Mouse (Mus musculus) MEL (cell line): ENCODE data around the gene Odf3. TPM values are rescaled to one million over a fixed set of nuclear protein-coding genes. Genes with fewer than 3 reads are reported as not detected.

Source experiments
- DNase-seq: peaks from one replicate; pipeline ENCODE4 v3.0.0; 2011; ENCODE audit warnings: low read depth, low spot score
- H3K27ac ChIP-seq: 2 replicates; pipeline ENCODE4 v1.5.1; 2012; ENCODE audit warnings: low read depth, mild to moderate bottlenecking, control low read depth, low read length, moderate library complexity; ENCODE audit not compliant: control insufficient read depth
- H3K27me3 ChIP-seq, 2 experiments: fragments of 150-350 bp in 1 of 2; sonication (generic) in 1 of 2; 2 replicates each; pipeline ENCODE4 v1.6.1; 2012; ENCODE audit warnings: low read length in 2 of 2, mild to moderate bottlenecking in 2 of 2, improper control_type of control experiment in 1 of 2, moderate library complexity in 1 of 2; ENCODE audit not compliant: insufficient read depth in 2 of 2, control insufficient read depth in 1 of 2
- H3K36me3 ChIP-seq, 2 experiments: 2 replicates each; pipeline ENCODE4 v1.6.1; 2012 to 2014; ENCODE audit warnings: low read length in 2 of 2, improper control_type of control experiment in 1 of 2, inconsistent platforms in 1 of 2, mild to moderate bottlenecking in 1 of 2; ENCODE audit not compliant: insufficient read depth in 2 of 2, control insufficient read depth in 1 of 2
- H3K4me1 ChIP-seq, 2 experiments: fragments of 150-350 bp in 1 of 2; sonication (generic) in 1 of 2; 2 replicates each; pipeline ENCODE4 v1.6.1; 2012; ENCODE audit warnings: low read length in 2 of 2, improper control_type of control experiment in 1 of 2, mild to moderate bottlenecking in 1 of 2; ENCODE audit not compliant: insufficient read depth in 2 of 2, control insufficient read depth in 1 of 2
- H3K4me3 ChIP-seq, 2 experiments: fragments of 150-350 bp in 1 of 2; sonication (generic) in 1 of 2; 2 replicates each; pipeline ENCODE4 v1.5.1; 2012; ENCODE audit warnings: low read depth in 2 of 2, low read length in 2 of 2, mild to moderate bottlenecking in 2 of 2, moderate library complexity in 2 of 2, control low read depth in 1 of 2, improper control_type of control experiment in 1 of 2; ENCODE audit not compliant: control insufficient read depth in 1 of 2, insufficient read depth in 1 of 2
- H3K79me2 ChIP-seq: 2 replicates; pipeline ENCODE4 v1.6.1; 2012; ENCODE audit warnings: mild to moderate bottlenecking, low read length, moderate library complexity; ENCODE audit not compliant: control insufficient read depth, poor library complexity, insufficient read depth
- H3K9ac ChIP-seq: 2 replicates; pipeline ENCODE4 v1.6.1; 2012; ENCODE audit warnings: low read depth, mild to moderate bottlenecking, control low read depth, low read length, moderate library complexity; ENCODE audit not compliant: control insufficient read depth, poor library complexity, severe bottlenecking
- H3K9me3 ChIP-seq: fragments of 150-350 bp; sonication (generic); replicated peaks from 2 replicates; pipeline ENCODE4 v1.6.1; 2012; ENCODE audit warnings: mild to moderate bottlenecking, low read length, improper control_type of control experiment, moderate library complexity; ENCODE audit not compliant: insufficient read depth
- CHD1 ChIP-seq: IDR thresholded peaks from 2 replicates; pipeline ENCODE4 v1.6.1; 2012; ENCODE audit warnings: low read depth, mild to moderate bottlenecking, inconsistent platforms, low read length, improper control_type of control experiment
- CHD2 ChIP-seq: IDR thresholded peaks from 2 replicates; pipeline ENCODE4 v1.6.1; 2011; ENCODE audit warnings: low read length, improper control_type of control experiment
- CTCF ChIP-seq, 3 experiments: IDR thresholded peaks in 2 of 3; conservative IDR thresholded peaks in 1 of 3; 2 replicates each; pipeline ENCODE4 v1.5.1; 2011 to 2012; ENCODE audit warnings: low read length in 3 of 3, low read depth in 2 of 3, mild to moderate bottlenecking in 2 of 3, improper control_type of control experiment in 1 of 3, inconsistent platforms in 1 of 3, mixed read lengths in 1 of 3, moderate library complexity in 1 of 3; ENCODE audit not compliant: control insufficient read depth in 1 of 3, insufficient read depth in 1 of 3, poor library complexity in 1 of 3, severe bottlenecking in 1 of 3
- E2F4 ChIP-seq: IDR thresholded peaks from 2 replicates; pipeline ENCODE4 v1.6.1; 2011; ENCODE audit warnings: low read depth, low read length, improper control_type of control experiment, borderline replicate concordance
- EP300 ChIP-seq, 2 experiments: IDR thresholded peaks; 2 replicates each; pipeline ENCODE4 v1.6.1; 2011; ENCODE audit warnings: improper control_type of control experiment in 2 of 2, low read length in 2 of 2, low read depth in 1 of 2, mild to moderate bottlenecking in 1 of 2
- ETS1 ChIP-seq: IDR thresholded peaks from 2 replicates; pipeline ENCODE4 v1.6.1; 2012; ENCODE audit warnings: low read depth, mild to moderate bottlenecking, inconsistent platforms, low read length, improper control_type of control experiment, moderate library complexity
- GATA1 ChIP-seq: IDR thresholded peaks from 2 replicates; pipeline ENCODE4 v1.6.1; 2011; ENCODE audit warnings: low read depth, low read length, improper control_type of control experiment
- KAT2A ChIP-seq: conservative IDR thresholded peaks from 2 replicates; pipeline ENCODE4 v1.6.1; 2012; ENCODE audit warnings: low read depth, low read length, improper control_type of control experiment, inconsistent platforms
- MAFK ChIP-seq: IDR thresholded peaks from 2 replicates; pipeline ENCODE4 v1.6.1; 2011; ENCODE audit warnings: low read depth, mild to moderate bottlenecking, low read length, improper control_type of control experiment, borderline replicate concordance
- MAX ChIP-seq: IDR thresholded peaks from 2 replicates; pipeline ENCODE4 v1.6.1; 2011; ENCODE audit warnings: low read length, improper control_type of control experiment
- MEF2A ChIP-seq: IDR thresholded peaks from 2 replicates; pipeline ENCODE4 v1.6.1; 2014; ENCODE audit warnings: low read depth, mild to moderate bottlenecking, inconsistent platforms, low read length, improper control_type of control experiment; ENCODE audit not compliant: poor library complexity, insufficient replicate concordance, severe bottlenecking; ENCODE audit errors: extremely low read depth
- MYC ChIP-seq: IDR thresholded peaks from 2 replicates; pipeline ENCODE4 v1.6.1; 2011; ENCODE audit warnings: low read depth, mild to moderate bottlenecking, low read length, improper control_type of control experiment, moderate library complexity
- NELFE ChIP-seq: IDR thresholded peaks from 2 replicates; pipeline ENCODE4 v1.6.1; 2011; ENCODE audit warnings: low read depth, low read length, improper control_type of control experiment
- POLR2AphosphoS2 ChIP-seq: IDR thresholded peaks from 2 replicates; pipeline ENCODE4 v1.6.1; 2011; ENCODE audit warnings: low read length, improper control_type of control experiment
- RAD21 ChIP-seq: IDR thresholded peaks from 2 replicates; pipeline ENCODE4 v1.6.1; 2011; ENCODE audit warnings: mild to moderate bottlenecking, low read depth, low read length, improper control_type of control experiment
- SIN3A ChIP-seq: IDR thresholded peaks from 2 replicates; pipeline ENCODE4 v1.6.1; 2012; ENCODE audit warnings: low read length, improper control_type of control experiment, inconsistent platforms
- SMC3 ChIP-seq: IDR thresholded peaks from 2 replicates; pipeline ENCODE4 v1.6.1; 2011; ENCODE audit warnings: low read depth, low read length, improper control_type of control experiment
- TCF12 ChIP-seq: IDR thresholded peaks from 2 replicates; pipeline ENCODE4 v1.6.1; 2014; ENCODE audit warnings: low read depth, mild to moderate bottlenecking, inconsistent platforms, low read length, improper control_type of control experiment, moderate library complexity
- USF1 ChIP-seq: IDR thresholded peaks from 2 replicates; pipeline ENCODE4 v1.6.1; 2014; ENCODE audit warnings: low read depth, mild to moderate bottlenecking, inconsistent platforms, low read length, improper control_type of control experiment, moderate library complexity
- ZC3H11A ChIP-seq: IDR thresholded peaks from 2 replicates; pipeline ENCODE4 v1.6.1; 2012; ENCODE audit warnings: low read depth, mild to moderate bottlenecking, inconsistent platforms, low read length, improper control_type of control experiment
- ZMIZ1 ChIP-seq: IDR thresholded peaks from 2 replicates; pipeline ENCODE4 v1.6.1; 2012; ENCODE audit warnings: low read depth, mild to moderate bottlenecking, inconsistent platforms, low read length, improper control_type of control experiment, moderate library complexity
- polyA plus RNA-seq, 2 experiments: library from polyadenylated mRNA; stranded (reverse) in 1 of 2; unstranded in 1 of 2; fragments of >175 nt in 1 of 2; fragments of >200 nt in 1 of 2; gene quantifications; 2 replicates each; pipeline versions ENCODE4 v1.2.1 to v1.2.4; 2012; ENCODE audit warnings: low replicate concordance in 2 of 2, low read depth in 1 of 2; ENCODE audit not compliant: insufficient read length in 2 of 2, insufficient read depth in 1 of 2, missing spikeins in 1 of 2
- total RNA-seq: library from RNA; depleted of rRNA; stranded (reverse); fragments of 300-350 nt; gene quantifications from 2 replicates; pipeline ENCODE4 v1.2.3, GENCODE M21; 2012

Odf3 gene
- total and polyA plus RNA-seq, 3 experiments, result not detected

DNA sequence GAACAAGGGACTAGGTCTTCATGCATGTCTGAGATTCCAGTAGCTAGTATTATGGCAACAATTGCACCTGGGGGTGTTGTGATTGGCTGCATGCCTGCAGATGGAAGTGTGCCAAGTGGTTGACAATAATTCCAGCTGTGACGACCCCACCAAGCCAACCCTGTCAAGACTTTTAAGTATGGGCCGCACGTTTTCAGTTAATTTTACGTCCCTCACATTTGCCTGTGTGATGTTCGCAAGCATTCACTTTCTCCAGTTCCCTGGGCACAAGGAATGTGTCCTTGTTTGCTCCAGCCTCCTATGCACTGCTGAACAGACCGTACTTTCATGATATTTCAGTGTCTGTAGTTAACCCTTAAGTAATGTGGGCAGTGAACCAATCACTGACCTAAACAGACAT, 45.0 kb upstream of the Odf3 start:
- Histone ChIP-seq H3K9me3 (no peaks in the 10 kb centered on the region), H3K4me1 (no peaks in the 10 kb centered on the region), H3K4me3 (no peak overlapping the region), H3K36me3 (no peaks in the 10 kb centered on the region), H3K27me3 (no peaks in the 10 kb centered on the region; a peak in 3 of 4 replicates), H3K9ac (no peak overlapping the region), H3K27ac (no peak overlapping the region), H3K79me2 (no peaks in the 10 kb centered on the region)
- DNase-seq, result no peak
- TF ChIP-seq CHD1, result no peak
- TF ChIP-seq NELFE, result no peak
- no peak for TF ChIP-seq TCF12
- TF ChIP-seq ETS1, result no peak
- TF ChIP-seq MAFK, result no peak
- no peak for TF ChIP-seq EP300 (IDR thresholded peaks at IDR 0.05; ENCODE audit: low read depth in 1 of 2, low read length in 2 of 2)
- TF ChIP-seq ZMIZ1, result no peak

DNA sequence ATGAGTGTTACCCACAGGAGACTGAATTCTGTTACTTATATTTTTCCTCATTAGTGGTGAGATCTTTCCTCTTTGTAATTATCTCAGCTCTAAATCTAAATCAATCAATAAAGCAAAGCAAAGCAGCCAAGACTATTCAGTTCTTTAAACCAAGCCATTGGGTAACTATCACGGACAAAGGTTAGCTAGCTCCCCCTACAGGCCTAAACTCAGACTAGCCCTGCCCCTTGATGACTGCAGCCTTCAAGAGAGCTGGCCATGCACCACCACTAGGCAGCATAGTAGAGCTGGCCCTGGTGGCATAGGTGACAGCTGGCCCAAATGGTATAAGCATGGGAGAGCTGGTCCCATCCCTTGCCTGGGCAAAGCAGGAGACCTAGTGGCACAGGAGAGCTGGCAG, 41.9 kb upstream of the Odf3 start:
- no peak overlapping the region for H3K9ac ChIP-seq
- H3K79me2 ChIP-seq, result no peaks in the 10 kb centered on the region
- TF ChIP-seq SMC3 (peak; percentile 73), GATA1 (no peak), CHD2 (no peak), KAT2A (no peak), RAD21 (peak; percentile 70), ZC3H11A (peak; percentile 44), CTCF (IDR thresholded peaks at IDR 0.05 in 2 of 3, conservative IDR thresholded peaks at IDR 0.05 in 1 of 3; ENCODE audit: control insufficient read depth in 1 of 3, insufficient read depth in 1 of 3, low read depth in 2 of 3, low read length in 3 of 3, poor library complexity in 1 of 3, severe bottlenecking in 1 of 3) (peak; percentile 70 to 90 (median 75))
- H3K4me3 ChIP-seq, result no peak overlapping the region
- no peak overlapping the region for H3K27ac ChIP-seq
- H3K27me3 ChIP-seq, result no peaks in the 10 kb centered on the region; a peak in 2 of 4 replicates
- H3K9me3 ChIP-seq, result no peaks in the 10 kb centered on the region
- no peaks in the 10 kb centered on the region for H3K36me3 ChIP-seq
- H3K4me1 ChIP-seq, result no peaks in the 10 kb centered on the region
- peak; percentile 69 for DNase-seq

DNA sequence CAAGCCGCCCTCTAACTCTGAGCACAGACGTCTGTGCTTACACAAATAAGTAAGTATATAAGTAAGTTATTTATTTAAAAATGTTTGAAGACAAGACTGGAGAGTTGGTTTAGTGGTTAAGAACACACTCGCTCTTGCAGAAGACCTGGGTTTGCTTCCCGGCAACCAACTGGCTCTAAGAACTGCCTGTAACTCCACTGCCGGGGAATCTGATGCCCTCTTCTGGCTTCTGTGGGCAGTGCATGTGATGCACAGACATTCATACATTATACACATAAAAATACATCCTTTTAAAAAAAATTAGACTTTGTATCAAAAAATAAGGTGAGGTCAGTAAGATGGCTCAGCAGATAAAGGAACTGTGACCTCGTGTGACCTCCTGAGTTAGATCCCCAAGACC, 37.1 kb upstream of the Odf3 start:
- Histone ChIP-seq H3K27me3 (peaks cover 0 to 8% of the 10 kb centered on the region in 2 experiments; a peak in 3 of 4 replicates), H3K36me3 (no peaks in the 10 kb centered on the region), H3K79me2 (no peaks in the 10 kb centered on the region), H3K4me1 (no peaks in the 10 kb centered on the region), H3K9ac (no peak overlapping the region), H3K27ac (no peak overlapping the region), H3K9me3 (no peaks in the 10 kb centered on the region), H3K4me3 (no peak overlapping the region)
- peak; percentile 64 for DNase-seq
- TF ChIP-seq ZC3H11A (peak; percentile 44), E2F4 (no peak), POLR2AphosphoS2 (no peak), MAX (no peak), MYC (no peak), USF1 (no peak), CTCF (IDR thresholded peaks at IDR 0.05 in 2 of 3, conservative IDR thresholded peaks at IDR 0.05 in 1 of 3; ENCODE audit: control insufficient read depth in 1 of 3, insufficient read depth in 1 of 3, low read depth in 2 of 3, low read length in 3 of 3, poor library complexity in 1 of 3, severe bottlenecking in 1 of 3) (peak; percentile 66 to 70 (median 67)), MEF2A (no peak), SIN3A (no peak), MAFK (no peak), SMC3 (peak; percentile 77), RAD21 (peak; percentile 53)
- TF ChIP-seq, all 39 proteins: peak for 4
